Mouse (Mus musculus) E14TG2a.4 (cell line): ENCODE results near the gene Map3k15.

Source experiments
- CTCF ChIP-seq: conservative IDR thresholded peaks from 2 replicates; pipeline ENCODE4 v1.5.1; 2014; ENCODE audit warnings: low read length
- POU5F1 ChIP-seq: IDR thresholded peaks from 2 replicates; pipeline ENCODE4 v1.6.1; 2014; ENCODE audit warnings: low read length, borderline replicate concordance

DNA sequence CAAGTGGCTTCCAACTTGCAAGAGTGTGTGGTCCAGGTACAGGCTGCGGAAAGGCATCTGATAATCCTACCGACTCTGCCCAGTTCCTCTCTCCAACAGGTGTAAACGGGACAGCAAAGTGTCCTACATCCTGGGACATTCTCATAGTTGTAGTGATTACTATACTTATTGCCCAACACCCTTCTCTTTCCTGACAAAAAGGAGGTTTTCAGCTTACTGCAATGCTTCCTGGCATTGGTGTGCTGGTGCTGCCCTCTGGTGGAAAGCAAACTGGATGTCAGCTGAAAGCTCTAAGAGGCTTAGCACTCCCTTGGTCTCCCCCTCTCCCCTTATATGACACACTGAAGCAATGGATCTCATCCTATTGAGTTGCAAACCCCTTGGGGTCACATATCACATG, 128.4 kb downstream of the Map3k15 start:
- TF ChIP-seq CTCF (peak; percentile 20), POU5F1 (no peak)
